Mouse (Mus musculus) liver, embryonic 12.5 days (tissue): ENCODE measurements around the gene Mmgt1. TPM values are rescaled to one million over a fixed set of nuclear protein-coding genes. Genes with fewer than 3 reads are reported as not detected.

Experiments
- ATAC-seq: fragments of 200-750 bp; cut with Nextera tagmentation; 2 replicates; pipeline ENCODE4 v1.8.0; 2017; ENCODE audit warnings: moderate number of reproducible peaks, mild to moderate bottlenecking, moderate library complexity
- H3K27ac ChIP-seq: fragments of 300-500 bp; sonication (generic); 2 replicates; pipeline ENCODE4 v1.5.1; 2016; ENCODE audit warnings: mild to moderate bottlenecking
- H3K27me3 ChIP-seq: fragments of 300-500 bp; sonication (generic); replicated peaks from 2 replicates; pipeline ENCODE4 v1.6.1; 2016; ENCODE audit warnings: mild to moderate bottlenecking, moderate library complexity
- H3K36me3 ChIP-seq: fragments of 300-500 bp; sonication (generic); 2 replicates; pipeline ENCODE4 v1.6.1; 2016; ENCODE audit warnings: mild to moderate bottlenecking, moderate library complexity
- H3K4me1 ChIP-seq: fragments of 300-500 bp; sonication (generic); 2 replicates; pipeline ENCODE4 v1.6.1; 2016
- H3K4me2 ChIP-seq: fragments of 300-500 bp; sonication (generic); 2 replicates; pipeline ENCODE4 v1.6.1; 2016; ENCODE audit warnings: mild to moderate bottlenecking, moderate library complexity
- H3K4me3 ChIP-seq: fragments of 300-500 bp; sonication (generic); 2 replicates; pipeline ENCODE4 v1.5.1; 2016; ENCODE audit warnings: mild to moderate bottlenecking, moderate library complexity
- H3K9ac ChIP-seq: fragments of 300-500 bp; sonication (generic); 2 replicates; pipeline ENCODE4 v1.6.1; 2016; ENCODE audit warnings: mild to moderate bottlenecking, moderate library complexity
- H3K9me3 ChIP-seq: fragments of 300-500 bp; sonication (generic); replicated peaks from 2 replicates; pipeline ENCODE4 v1.6.1; 2016; ENCODE audit warnings: mild to moderate bottlenecking, moderate library complexity
- WGBS: fragments of 180-500 bp; shearing (Covaris S2); methylation state at CpG from one replicate; pipeline ENCODE4 v1.1.7; 2016; ENCODE audit not compliant: insufficient replicate concordance; 5-methylcytosine and 5-hydroxymethylcytosine counted together
- microRNA-seq: library from miRNA; unstranded; fragments of <30 nt; microRNA quantifications from one replicate; pipeline ENCODE4, GENCODE M21; 2017
- polyA plus RNA-seq: library from polyadenylated mRNA; unstranded; fragments of >200 nt; fragmentation: Nextera tagmentation; extraction: Ambion mirVana; gene quantifications from 2 replicates; pipeline ENCODE4 v1.2.1, GENCODE M21; 2016

Mmgt1 gene
- polyA plus RNA-seq, 1 experiment from 2014 or later: 14.6 TPM

DNA sequence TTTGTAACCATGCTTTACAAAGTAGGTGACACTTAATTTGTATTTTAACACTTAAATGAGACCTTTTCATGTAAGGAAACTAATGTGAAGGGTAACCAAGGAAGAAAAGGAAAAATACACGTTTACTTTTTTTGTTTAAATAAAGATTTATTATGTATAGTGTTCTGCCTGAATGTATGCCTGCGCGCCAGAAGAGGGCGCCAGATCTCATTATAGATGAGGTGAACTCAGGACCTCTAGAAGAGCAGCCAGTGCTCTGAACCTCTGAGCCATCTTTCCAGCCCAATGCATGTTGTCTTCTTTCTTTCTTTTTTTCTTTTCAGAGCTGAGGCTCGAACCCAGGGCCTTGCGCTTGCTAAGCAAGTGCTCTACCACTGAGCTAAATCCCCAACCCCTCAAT, 25.4 kb downstream of the Mmgt1 start:
- H3K4me1 ChIP-seq: no peaks in the 10 kb centered on the region
- H3K36me3 ChIP-seq: no peaks in the 10 kb centered on the region
- H3K27me3 ChIP-seq: no peaks in the 10 kb centered on the region
- no peak overlapping the region for H3K9ac ChIP-seq
- H3K27ac ChIP-seq: no peak overlapping the region
- WGBS: 10% methylated on average over 6 of the region's 6 CpGs
- no peak overlapping the region for H3K4me3 ChIP-seq
- H3K4me2 ChIP-seq: no peak overlapping the region
- H3K9me3 ChIP-seq: no peaks in the 10 kb centered on the region
- ATAC-seq: no peak

DNA sequence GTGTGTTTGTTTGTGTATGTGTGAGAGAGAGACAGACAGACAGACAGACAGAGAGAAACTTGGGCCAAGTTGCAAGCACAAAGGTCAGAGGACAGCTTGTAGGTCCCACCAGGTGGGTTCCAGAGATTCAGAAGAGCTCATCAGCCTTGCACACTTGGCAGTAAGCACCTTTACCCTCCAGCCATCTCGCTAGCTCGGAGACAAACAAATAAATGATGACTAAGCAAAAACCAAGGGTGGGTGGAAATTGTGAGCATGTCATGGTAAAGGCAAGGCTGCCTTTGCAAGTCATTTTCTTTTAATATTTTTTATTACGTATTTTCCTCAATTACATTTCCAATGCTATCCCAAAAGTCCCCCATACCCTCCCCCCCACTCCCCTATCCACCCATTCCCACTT, 44.3 kb downstream of the Mmgt1 start:
- H3K4me3 ChIP-seq: no peak overlapping the region
- no peaks in the 10 kb centered on the region for H3K4me1 ChIP-seq
- H3K9me3 ChIP-seq: no peaks in the 10 kb centered on the region
- no peak overlapping the region for H3K27ac ChIP-seq
- no peak for ATAC-seq
- no peaks in the 10 kb centered on the region for H3K36me3 ChIP-seq
- H3K9ac ChIP-seq: no peak overlapping the region
- H3K4me2 ChIP-seq: no peak overlapping the region
- H3K27me3 ChIP-seq: no peaks in the 10 kb centered on the region
- WGBS: 54% methylated on average over 3 of the region's 3 CpGs

DNA sequence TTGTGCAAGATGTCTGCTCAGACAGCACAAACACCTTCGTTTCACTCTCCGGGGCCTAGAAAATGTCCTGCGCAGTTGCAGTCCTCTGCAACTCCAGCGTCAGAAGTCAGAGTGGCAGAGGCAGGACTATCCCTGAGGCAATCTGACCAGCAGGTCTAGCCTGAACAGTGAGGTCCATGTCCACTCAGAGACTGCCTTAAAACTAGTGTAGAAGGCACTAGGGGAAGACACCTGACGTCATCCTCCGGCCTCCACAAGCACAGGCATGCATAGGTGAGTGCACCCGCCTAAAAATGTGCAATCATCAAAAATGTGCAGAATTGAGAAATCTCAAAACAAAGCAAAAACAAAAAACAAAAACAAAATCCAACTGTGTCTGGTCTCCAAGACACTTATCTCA, 48.4 kb downstream of the Mmgt1 start, which contains the start of gene Gm648:
TSS of gene Gm648 (minus strand) at position 101 of the 400 bp plus-strand sequence.
- Histone ChIP-seq H3K9ac (no peak within 1 kb of the TSS), H3K27me3 (no peaks in the 10 kb centered on the region), H3K4me3 (no peak within 1 kb of the TSS), H3K4me1 (no peaks in the 10 kb centered on the region), H3K36me3 (no peaks in the 10 kb centered on the region), H3K27ac (no peak within 1 kb of the TSS), H3K4me2 (no peak within 1 kb of the TSS), H3K9me3 (no peaks in the 10 kb centered on the region)
- 75% methylated on average over 7 of the region's 7 CpGs for WGBS
- no peak for ATAC-seq

DNA sequence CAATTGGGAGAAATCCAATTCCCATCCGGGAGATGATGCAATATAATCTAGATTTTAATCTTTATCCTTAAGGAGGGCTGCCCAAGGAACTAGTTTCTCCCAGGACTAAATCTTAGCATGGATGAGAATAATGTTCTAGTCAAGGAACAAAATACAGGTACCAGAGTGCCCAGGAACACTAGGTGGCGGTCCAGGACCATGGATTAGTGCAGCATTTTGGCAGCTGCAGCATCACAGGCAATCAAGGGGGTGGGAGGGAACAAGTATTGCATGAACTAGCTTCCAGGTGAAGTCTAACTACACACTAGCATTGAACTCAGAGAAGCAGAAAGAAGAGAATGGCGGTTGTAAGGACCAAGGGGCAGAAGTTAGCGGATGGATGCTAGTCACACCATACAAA, 60.7 kb downstream of the Mmgt1 start:
- no peak overlapping the region for H3K9ac ChIP-seq
- no peak overlapping the region for H3K4me3 ChIP-seq
- no peak overlapping the region for H3K27ac ChIP-seq
- no peak overlapping the region for H3K4me2 ChIP-seq
- H3K36me3 ChIP-seq: no peaks in the 10 kb centered on the region
- ATAC-seq: no peak
- H3K9me3 ChIP-seq: no peaks in the 10 kb centered on the region
- 42% methylated on average over 4 of the region's 4 CpGs for WGBS
- no peaks in the 10 kb centered on the region for H3K4me1 ChIP-seq
- no peaks in the 10 kb centered on the region for H3K27me3 ChIP-seq

Small RNA genes within 50 kb of the gene (microRNA-seq; reads per million reads assigned to microRNA genes)
- gene Mir5116: 4.2 reads per million, percentile 6 among the genes with 10 or more reads in this experiment

Other genes starting within 250 kb of the Mmgt1 start
- 0.83 and 1.0 TPM in 2 replicates for gene Smim10l2a, start 223.5 kb downstream of the Mmgt1 start, polyA plus RNA-seq
- gene Gm2174, start 150.1 kb downstream of the Mmgt1 start, polyA plus RNA-seq: 1.0 TPM in 1 of 2 replicates, not detected in the other
- gene Ints6l, start 143.2 kb downstream of the Mmgt1 start, polyA plus RNA-seq: 43.6 and 43.9 TPM in 2 replicates
- gene Gm10477, start 73.3 kb downstream of the Mmgt1 start, polyA plus RNA-seq: not detected in 2 replicates
- not detected in 2 replicates for gene Gm648, start 48.5 kb downstream of the Mmgt1 start, polyA plus RNA-seq
- gene Slc9a6, start 11.7 kb upstream of the Mmgt1 start, polyA plus RNA-seq: 6.0 and 6.4 TPM in 2 replicates
- 12.4 and 13.5 TPM in 2 replicates for gene Fhl1, start 133.7 kb upstream of the Mmgt1 start, polyA plus RNA-seq
- gene Map7d3, start 224.3 kb upstream of the Mmgt1 start, polyA plus RNA-seq: 1.0 and 1.4 TPM in 2 replicates